Mouse (Mus musculus) embryonic fibroblast, embryonic 13.5 days (primary cell): ENCODE results near the gene Ugt1a9. TPM values are rescaled to one million over a fixed set of nuclear protein-coding genes. Genes with fewer than 3 reads are reported as not detected.
A peak's percentile ranks its signal among the peaks of the same experiment; 100 is the strongest.

Experiments
- H3K27ac ChIP-seq: 2 replicates; pipeline ENCODE4 v1.5.1; 2012; ENCODE audit warnings: low read length, control low read depth, inconsistent platforms; ENCODE audit not compliant: insufficient read depth
- H3K4me1 ChIP-seq: 2 replicates; pipeline ENCODE4 v1.6.1; 2011; ENCODE audit warnings: low read length; ENCODE audit not compliant: control insufficient read depth, insufficient read depth
- H3K4me3 ChIP-seq: 2 replicates; pipeline ENCODE4 v1.5.1; 2011; ENCODE audit warnings: mild to moderate bottlenecking, control low read depth, low read length; ENCODE audit not compliant: insufficient read depth
- CTCF ChIP-seq: IDR thresholded peaks from 2 replicates; pipeline ENCODE4 v1.5.1; 2011; ENCODE audit warnings: mild to moderate bottlenecking, control low read depth, low read length, moderate library complexity, borderline replicate concordance; ENCODE audit not compliant: insufficient read depth
- POLR2A ChIP-seq: IDR thresholded peaks from 2 replicates; pipeline ENCODE4 v1.6.1; 2011; ENCODE audit warnings: low read depth, mild to moderate bottlenecking, control low read depth, low read length, moderate library complexity
- polyA plus RNA-seq: library from polyadenylated mRNA; stranded (reverse); fragments of >200 nt; gene quantifications from 2 replicates; pipeline ENCODE4 v1.2.4, GENCODE M21; 2011; ENCODE audit warnings: low read depth; ENCODE audit not compliant: missing spikeins, insufficient read length

Gene Ugt1a9
- polyA plus RNA-seq, 1 experiment = not detected

GRCm38 (mm10) chr1:88259643-88260024 lies 189.0 kb downstream of the Ugt1a9 start:
- Histone ChIP-seq H3K4me3 (no peak overlapping the region), H3K4me1 (peaks cover 13% of the 10 kb centered on the region), H3K27ac (no peak overlapping the region)

GRCm38 (mm10) chr1:88260114-88260513 lies 189.5 kb downstream of the Ugt1a9 start:
- Histone ChIP-seq H3K4me3 (no peak overlapping the region), H3K4me1 (peaks cover 13% of the 10 kb centered on the region), H3K27ac (no peak overlapping the region)
- TF ChIP-seq CTCF = no peak
- TF ChIP-seq POLR2A = no peak

More at GRCm38 (mm10) chr1:88259643-88260024, 189.0 kb downstream of the Ugt1a9 start:
- TF ChIP-seq CTCF = no peak
- TF ChIP-seq POLR2A = no peak

GRCm38 (mm10) chr1:88260604-88261377 lies 190.2 kb downstream of the Ugt1a9 start:
- Histone ChIP-seq H3K4me3 (no peak overlapping the region), H3K4me1 (peaks cover 13% of the 10 kb centered on the region), H3K27ac (no peak overlapping the region)
- no peak for TF ChIP-seq CTCF
- TF ChIP-seq POLR2A = no peak

- no peak for TF ChIP-seq POLR2A
- Histone ChIP-seq H3K27ac (no peak overlapping the region), H3K4me1 (peaks cover 13% of the 10 kb centered on the region), H3K4me3 (no peak overlapping the region)
Measured at GRCm38 (mm10) chr1:88261706-88262105, 191.1 kb downstream of the Ugt1a9 start.

GRCm38 (mm10) chr1:88262255-88262654 lies 191.7 kb downstream of the Ugt1a9 start:
- TF ChIP-seq CTCF (no peak), POLR2A (no peak)
- no peak overlapping the region for H3K27ac ChIP-seq

GRCm38 (mm10) chr1:88262961-88263360 lies 192.4 kb downstream of the Ugt1a9 start:
- H3K4me3 ChIP-seq = no peak overlapping the region
- peaks cover 13% of the 10 kb centered on the region for H3K4me1 ChIP-seq
- TF ChIP-seq CTCF (no peak), POLR2A (no peak)
- H3K27ac ChIP-seq = peak overlapping the region; percentile 5; the same call in 1 of the 2 replicates

More at GRCm38 (mm10) chr1:88262255-88262654, 191.7 kb downstream of the Ugt1a9 start:
- Histone ChIP-seq H3K4me3 (no peak overlapping the region), H3K4me1 (peaks cover 13% of the 10 kb centered on the region)

- Histone ChIP-seq H3K4me3 (no peak overlapping the region), H3K27ac (no peak overlapping the region), H3K4me1 (peaks cover 13% of the 10 kb centered on the region)
- no peak for TF ChIP-seq CTCF
- no peak for TF ChIP-seq POLR2A
Measured at GRCm38 (mm10) chr1:88263778-88264177, 193.2 kb downstream of the Ugt1a9 start.

GRCm38 (mm10) chr1:88264237-88264868 lies 193.8 kb downstream of the Ugt1a9 start:
- Histone ChIP-seq H3K27ac (no peak overlapping the region), H3K4me1 (peaks cover 13% of the 10 kb centered on the region), H3K4me3 (no peak overlapping the region)
- TF ChIP-seq POLR2A (no peak), CTCF (no peak)

- H3K27ac ChIP-seq = no peak overlapping the region
- TF ChIP-seq CTCF (no peak), POLR2A (no peak)
- no peak overlapping the region for H3K4me3 ChIP-seq
- H3K4me1 ChIP-seq = peaks cover 13% of the 10 kb centered on the region
Measured at GRCm38 (mm10) chr1:88264869-88265240, 194.3 kb downstream of the Ugt1a9 start.

GRCm38 (mm10) chr1:88266123-88266522 lies 195.5 kb downstream of the Ugt1a9 start:
- TF ChIP-seq CTCF = no peak
- TF ChIP-seq POLR2A = no peak
- Histone ChIP-seq H3K4me1 (peaks cover 13% of the 10 kb centered on the region), H3K4me3 (no peak overlapping the region), H3K27ac (no peak overlapping the region)
